Mouse (Mus musculus) cortical plate, adult 2 months (tissue): ENCODE data around the gene Foxp1. TPM values are rescaled to one million over a fixed set of nuclear protein-coding genes. Genes with fewer than 3 reads are reported as not detected.

Experiments
- H3K27ac ChIP-seq: fragments of 200-500 bp; 2 replicates; pipeline ENCODE4 v1.5.1; 2012; ENCODE audit warnings: low read length, control low read depth, inconsistent platforms; ENCODE audit not compliant: insufficient read depth
- H3K4me1 ChIP-seq: fragments of 200-500 bp; 2 replicates; pipeline ENCODE4 v1.6.1; 2011; ENCODE audit warnings: low read length; ENCODE audit not compliant: control insufficient read depth, insufficient read depth
- H3K4me3 ChIP-seq: fragments of 200-500 bp; 2 replicates; pipeline ENCODE4 v1.5.1; 2011; ENCODE audit warnings: mild to moderate bottlenecking, low read length, control low read depth; ENCODE audit not compliant: insufficient read depth
- CTCF ChIP-seq: fragments of 200-500 bp; IDR thresholded peaks from 2 replicates; pipeline ENCODE4 v1.5.1; 2011; ENCODE audit warnings: mild to moderate bottlenecking, control low read depth, low read length; ENCODE audit not compliant: insufficient read depth; ENCODE audit errors: extremely low read depth
- POLR2A ChIP-seq: fragments of 200-500 bp; IDR thresholded peaks from 2 replicates; pipeline ENCODE4 v1.6.1; 2011; ENCODE audit warnings: mild to moderate bottlenecking, low read length, control low read depth; ENCODE audit not compliant: insufficient read depth; ENCODE audit errors: extremely low read depth
- polyA plus RNA-seq: library from polyadenylated mRNA; depleted of rRNA; stranded (reverse); fragments of >200 nt; gene quantifications from 2 replicates; pipeline ENCODE4 v1.2.3, GENCODE M21; 2012

Foxp1 gene
- polyA plus RNA-seq, 1 experiment, result 99.2 TPM

DNA sequence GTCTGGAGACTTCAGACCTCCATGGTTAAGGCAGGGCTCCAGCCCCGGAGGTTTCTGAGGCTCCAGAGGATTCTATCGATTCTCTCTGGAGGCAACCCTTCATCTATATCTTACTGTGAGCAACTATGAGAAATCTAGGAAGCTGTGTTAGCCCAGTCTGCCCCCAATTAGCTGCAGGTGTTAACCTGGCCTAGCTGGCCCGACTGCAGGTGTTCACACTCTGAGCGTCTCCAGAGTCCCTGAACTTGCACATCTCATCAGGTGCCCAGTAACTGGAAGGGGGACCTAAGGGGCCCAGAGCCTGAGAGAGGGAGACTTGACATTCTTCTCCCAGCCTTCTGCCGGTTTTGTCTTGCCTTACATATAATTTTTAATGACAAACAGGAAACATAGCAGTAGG is 134.5 kb downstream of the Foxp1 start:
- TF ChIP-seq CTCF (no peak), POLR2A (no peak)
- Histone ChIP-seq H3K27ac (no peak overlapping the region), H3K4me3 (no peak overlapping the region), H3K4me1 (peaks cover 8% of the 10 kb centered on the region)

DNA sequence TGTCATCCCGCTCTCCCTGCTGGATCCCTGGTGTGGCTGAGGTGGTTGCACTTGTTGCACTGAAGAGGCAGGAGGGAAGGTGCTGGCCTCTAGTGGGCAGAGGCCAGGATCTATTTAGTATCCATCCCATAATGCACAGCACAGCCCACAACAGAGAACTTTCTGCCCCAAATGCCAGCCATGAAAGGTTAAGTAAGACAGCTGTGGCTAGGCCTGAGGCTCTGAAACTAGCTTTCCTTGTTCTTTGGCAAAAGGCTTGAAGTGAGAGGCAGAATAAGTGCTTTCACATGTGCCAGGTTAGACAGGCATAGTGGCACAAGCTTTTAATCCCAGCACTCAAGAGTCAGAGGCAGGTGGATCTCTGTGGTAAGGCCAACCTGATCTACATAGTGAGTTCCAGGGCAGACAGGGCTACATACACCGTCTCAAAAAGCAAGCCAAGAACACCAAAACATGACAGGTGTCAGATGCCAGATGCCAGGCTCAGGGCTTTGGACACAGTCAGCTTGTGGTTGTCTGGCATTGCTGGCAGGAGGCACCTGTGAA is 137.4 kb downstream of the Foxp1 start:
- Histone ChIP-seq H3K4me1 (peaks cover 8% of the 10 kb centered on the region), H3K4me3 (no peak overlapping the region), H3K27ac (no peak overlapping the region)
- TF ChIP-seq POLR2A (no peak), CTCF (0 out of 2 replicates have a peak, but pooled peaks have one; percentile 10)

DNA sequence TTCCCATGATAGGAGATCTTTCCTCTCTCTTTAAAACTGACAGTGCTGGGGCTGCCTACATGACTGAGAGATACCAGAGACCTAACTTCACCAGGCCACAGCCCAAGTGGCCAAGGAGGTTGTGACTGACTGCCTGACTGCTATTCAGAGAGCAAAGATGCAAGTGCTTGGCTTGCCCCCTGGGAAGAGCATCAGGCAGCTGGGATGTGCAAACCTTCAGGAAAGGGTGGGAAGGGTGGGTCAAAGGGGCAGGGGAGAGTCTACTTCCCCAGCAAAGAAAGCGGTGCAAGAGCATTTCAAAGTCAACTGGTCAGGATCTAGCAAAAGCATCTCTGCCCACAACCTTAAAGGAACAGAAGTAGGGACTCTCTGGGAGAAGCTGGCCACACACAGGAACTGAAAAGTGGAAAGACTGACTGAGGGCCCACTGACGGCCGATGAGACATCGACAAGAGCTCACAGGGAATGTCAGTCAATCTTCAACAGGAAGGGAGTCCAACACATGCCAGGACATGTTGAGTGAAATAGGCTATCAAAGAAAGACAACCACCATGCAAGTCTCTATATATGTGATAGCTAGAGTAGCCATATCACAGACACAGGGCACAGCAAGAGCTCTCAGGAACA is 138.6 kb downstream of the Foxp1 start:
- H3K4me3 ChIP-seq, result no peak overlapping the region
- peaks cover 8% of the 10 kb centered on the region for H3K4me1 ChIP-seq
- TF ChIP-seq CTCF (no peak), POLR2A (no peak)
- H3K27ac ChIP-seq, result no peak overlapping the region

DNA sequence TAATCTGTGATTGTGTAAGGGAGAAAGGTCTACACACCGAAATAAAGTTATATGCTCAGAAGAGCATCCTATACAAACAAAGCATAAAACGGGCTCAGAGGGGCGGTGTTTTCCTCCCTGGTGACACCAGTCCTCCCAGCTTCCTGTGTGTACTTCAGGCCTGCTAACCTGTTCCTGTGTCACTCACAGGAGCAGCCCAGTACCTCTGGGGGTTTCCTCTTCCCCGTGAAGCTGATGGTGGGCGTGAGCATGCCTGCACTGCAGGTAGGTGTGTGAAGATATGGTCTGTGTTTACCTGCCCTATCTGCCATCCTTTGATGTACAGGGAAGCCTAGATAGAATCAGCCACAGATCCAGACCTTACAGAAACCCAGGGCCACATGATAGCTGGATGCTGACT is 142.4 kb downstream of the Foxp1 start:
- Histone ChIP-seq H3K4me3 (no peak overlapping the region), H3K27ac (no peak overlapping the region), H3K4me1 (peaks cover 11% of the 10 kb centered on the region)
- TF ChIP-seq CTCF (no peak), POLR2A (no peak)

DNA sequence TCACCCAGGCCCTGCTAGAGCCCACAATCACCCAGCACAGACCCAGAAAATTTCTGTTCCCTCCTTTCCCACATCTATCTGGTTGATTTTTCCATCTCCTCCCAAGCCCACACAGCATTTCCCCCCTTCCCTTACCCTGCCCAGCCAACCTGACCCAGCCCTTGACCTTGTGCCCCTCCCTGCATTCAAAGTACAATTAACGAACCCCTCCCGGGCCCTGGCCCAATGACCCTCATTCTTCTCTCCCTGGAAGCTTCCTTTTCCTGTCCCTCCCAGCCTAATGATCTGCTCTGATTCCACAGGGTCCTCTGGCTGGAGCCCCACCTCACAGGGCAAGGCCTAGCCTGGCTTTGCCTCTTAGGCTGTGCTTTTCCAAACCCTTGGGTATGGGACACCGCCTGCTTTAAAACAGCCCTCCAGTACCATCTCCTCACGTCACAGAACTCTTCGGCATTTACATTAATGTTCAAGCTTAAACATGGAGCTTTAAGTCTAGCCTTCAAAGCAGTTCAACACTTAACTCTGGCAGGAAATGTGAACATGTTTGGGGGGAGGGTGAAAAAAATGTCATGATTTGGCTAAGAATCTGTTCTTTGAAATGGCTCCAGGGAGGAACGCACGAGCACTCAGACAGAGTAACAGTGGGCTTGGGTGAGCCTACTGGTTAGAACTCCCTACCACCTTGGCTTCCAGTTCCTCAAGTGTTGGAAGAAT is 143.4 kb downstream of the Foxp1 start:
- H3K27ac ChIP-seq, result no peak overlapping the region
- TF ChIP-seq CTCF, result no peak
- TF ChIP-seq POLR2A, result no peak
- no peak overlapping the region for H3K4me3 ChIP-seq
- peaks cover 12% of the 10 kb centered on the region for H3K4me1 ChIP-seq

DNA sequence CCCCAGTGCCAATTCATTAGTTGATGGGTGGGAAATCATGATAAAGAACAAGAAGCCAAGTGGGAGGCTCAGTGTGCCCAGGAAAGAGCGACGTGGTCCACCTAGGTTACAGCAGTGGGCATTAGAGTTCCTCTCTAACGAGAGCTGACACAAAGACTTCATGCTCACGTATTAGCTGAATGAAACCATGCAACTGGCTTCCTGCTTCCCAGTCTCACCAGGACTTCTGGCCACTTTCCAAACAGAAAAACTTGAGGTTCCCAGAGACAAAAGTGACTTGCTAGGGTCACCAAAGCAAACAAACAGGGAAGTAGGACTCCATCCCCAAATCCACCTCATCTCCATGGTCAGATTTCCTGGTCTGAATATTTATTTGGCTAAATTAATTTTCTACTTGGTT is 144.8 kb downstream of the Foxp1 start:
- no peak for TF ChIP-seq CTCF
- no peak for TF ChIP-seq POLR2A
- Histone ChIP-seq H3K27ac (no peak overlapping the region), H3K4me3 (no peak overlapping the region), H3K4me1 (peaks cover 7% of the 10 kb centered on the region)

DNA sequence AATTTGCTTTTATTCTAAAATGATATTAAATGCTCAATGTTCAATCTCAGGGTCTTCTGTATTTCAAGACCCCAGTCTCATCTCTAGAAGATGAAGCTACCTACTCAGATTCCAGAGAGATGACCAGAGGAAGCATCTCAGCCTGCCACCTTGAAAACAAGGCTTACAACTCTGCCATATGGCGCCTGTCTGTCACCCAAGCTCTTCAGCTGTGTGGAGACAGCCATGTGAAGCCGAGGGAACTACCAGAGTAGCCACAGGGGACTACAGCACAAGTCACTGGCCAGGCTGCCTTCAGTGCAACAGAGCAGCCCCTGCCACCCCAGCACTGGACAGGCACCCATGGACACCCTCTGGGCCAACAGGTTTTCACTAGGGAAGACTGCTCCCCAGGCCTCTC is 145.4 kb downstream of the Foxp1 start:
- Histone ChIP-seq H3K4me3 (no peak overlapping the region), H3K4me1 (peaks cover 7% of the 10 kb centered on the region), H3K27ac (no peak overlapping the region)
- no peak for TF ChIP-seq CTCF
- TF ChIP-seq POLR2A, result no peak

DNA sequence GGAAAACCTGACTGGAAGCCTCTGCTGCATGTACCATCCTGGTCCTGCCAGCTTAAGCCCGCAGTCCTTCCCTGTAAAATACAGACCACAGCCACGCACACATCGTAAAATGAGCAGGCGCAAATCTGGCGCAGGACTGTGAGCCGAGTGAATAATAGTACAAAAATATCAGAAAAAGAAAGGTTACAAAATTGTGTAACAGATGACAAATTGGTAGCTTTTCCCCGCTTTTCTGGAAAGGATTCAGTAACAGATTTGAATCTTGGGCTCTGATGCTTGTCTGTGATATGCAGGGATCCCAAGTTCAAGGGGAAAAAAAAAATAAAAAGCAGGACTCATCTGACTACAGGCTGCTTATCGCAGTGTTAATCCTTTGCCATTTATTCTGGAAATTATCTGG is 145.8 kb downstream of the Foxp1 start:
- TF ChIP-seq CTCF (no peak), POLR2A (no peak)
- no peak overlapping the region for H3K4me3 ChIP-seq
- H3K27ac ChIP-seq, result 0 out of 2 replicates have a peak overlapping the region, but pooled peaks have one; percentile 26

DNA sequence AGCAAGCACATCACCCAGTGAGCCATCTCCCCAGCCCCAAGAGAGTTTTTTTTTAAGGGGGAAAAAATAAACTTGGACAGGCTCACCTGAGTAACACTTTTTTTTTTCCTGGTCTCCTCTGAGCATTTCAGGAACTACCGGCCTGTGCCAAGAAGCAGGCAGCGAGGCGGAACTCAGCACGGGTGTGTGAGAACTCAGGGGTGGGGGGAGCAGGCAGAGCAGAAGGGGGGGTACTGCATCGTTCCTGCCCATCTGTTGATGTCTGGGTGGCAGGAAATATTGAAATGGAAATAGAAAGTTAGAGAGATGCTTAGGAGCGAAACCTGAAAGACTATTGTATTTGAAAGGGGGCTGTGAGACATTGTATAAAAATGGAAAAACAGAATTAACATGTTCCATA is 146.7 kb downstream of the Foxp1 start:
- peaks cover 7% of the 10 kb centered on the region for H3K4me1 ChIP-seq
- no peak overlapping the region for H3K27ac ChIP-seq
- TF ChIP-seq CTCF (no peak), POLR2A (no peak)
- no peak overlapping the region for H3K4me3 ChIP-seq

More for the DNA sequence above, 145.8 kb downstream of the Foxp1 start:
- peaks cover 7% of the 10 kb centered on the region for H3K4me1 ChIP-seq

DNA sequence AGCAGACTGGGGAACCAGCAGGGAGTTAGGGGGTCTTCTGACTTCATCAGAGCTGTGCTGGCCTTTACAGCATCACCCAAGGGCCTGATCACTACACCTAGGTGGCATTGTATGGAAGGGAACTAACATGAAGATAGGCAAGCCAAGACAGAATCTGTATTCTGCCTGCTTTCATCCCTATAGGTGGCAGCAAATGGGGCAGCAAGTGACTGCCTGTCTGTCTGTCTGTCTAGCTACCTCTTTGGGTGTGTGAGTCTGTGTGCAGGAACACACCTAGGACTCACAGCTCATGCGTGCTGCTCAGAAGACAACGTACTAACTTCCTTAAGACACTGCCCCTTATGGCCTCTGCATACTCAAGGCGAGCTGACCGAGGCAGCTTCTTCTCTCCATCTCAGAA is 147.1 kb downstream of the Foxp1 start:
- TF ChIP-seq POLR2A, result no peak
- no peak for TF ChIP-seq CTCF
- H3K4me3 ChIP-seq, result no peak overlapping the region
- H3K27ac ChIP-seq, result no peak overlapping the region
- peaks cover 7% of the 10 kb centered on the region for H3K4me1 ChIP-seq
